Mouse (Mus musculus) lung, postnatal 0 days (tissue): ENCODE results near the gene Nkd1.

ENCODE experiments used
- CTCF ChIP-seq: IDR thresholded peaks from 2 replicates; pipeline ENCODE4 v1.5.1; 2016; ENCODE audit warnings: antibody characterized with exemption, mild to moderate bottlenecking
- EP300 ChIP-seq: IDR thresholded peaks from 2 replicates; pipeline ENCODE4 v1.6.1; 2016; ENCODE audit warnings: antibody characterized with exemption, mild to moderate bottlenecking, control low read depth

- TF ChIP-seq EP300 (no peak), CTCF (no peak)
Observed at GRCm38 (mm10) chr8:88568211-88568610, 47.1 kb downstream of the Nkd1 start.
